Mouse (Mus musculus) CH12.LX (cell line): ENCODE results near the gene Slc25a19. TPM values are rescaled to one million over a fixed set of nuclear protein-coding genes. Genes with fewer than 3 reads are reported as not detected.

ENCODE experiments used
- DNase-seq: peaks from one replicate; pipeline ENCODE4 v3.0.0-alpha.2; 2013; ENCODE audit errors: extremely low read depth
- H3K27ac ChIP-seq: 2 replicates; pipeline ENCODE4 v1.5.1; 2012; ENCODE audit warnings: low read depth, mild to moderate bottlenecking, control low read depth, moderate library complexity; ENCODE audit not compliant: insufficient read depth
- H3K27me3 ChIP-seq: replicated peaks from 2 replicates; pipeline ENCODE3; 2012; ENCODE audit warnings: inconsistent platforms
- H3K36me3 ChIP-seq, 2 experiments: replicated peaks in 1 of 2; 2 replicates each; pipeline versions ENCODE3 to v1.6.1; 2012; ENCODE audit warnings: inconsistent platforms in 1 of 2, low read length in 1 of 2, mild to moderate bottlenecking in 1 of 2, mixed read lengths in 1 of 2, moderate library complexity in 1 of 2; ENCODE audit not compliant: control insufficient read depth in 1 of 2, insufficient read depth in 1 of 2
- H3K4me1 ChIP-seq, 2 experiments: 2 replicates each; pipeline ENCODE4 v1.6.1; 2012; ENCODE audit warnings: inconsistent platforms in 1 of 2, moderate library complexity in 1 of 2; ENCODE audit not compliant: insufficient read depth in 2 of 2, control insufficient read depth in 1 of 2
- H3K4me2 ChIP-seq: 2 replicates; pipeline ENCODE4 v1.6.1; 2012; ENCODE audit warnings: low read depth, mild to moderate bottlenecking, control low read depth; ENCODE audit not compliant: poor library complexity, insufficient read depth, severe bottlenecking
- H3K4me3 ChIP-seq, 3 experiments: fragments of 150-350 bp in 1 of 3; sonication (generic) in 1 of 3; replicated peaks in 1 of 3; 2 replicates each; pipeline versions ENCODE3 to v1.5.1; 2011 to 2012; ENCODE audit warnings: low read depth in 2 of 3, low read length in 2 of 3, mild to moderate bottlenecking in 2 of 3, moderate library complexity in 2 of 3, control low read depth in 1 of 3, improper control_type of control experiment in 1 of 3, inconsistent platforms in 1 of 3, mixed read lengths in 1 of 3; ENCODE audit not compliant: poor library complexity in 1 of 3
- H3K79me2 ChIP-seq: replicated peaks from 2 replicates; pipeline ENCODE4 v1.6.1; 2012; ENCODE audit warnings: mild to moderate bottlenecking, moderate library complexity; ENCODE audit not compliant: control insufficient read depth, poor library complexity, insufficient read depth, severe bottlenecking; ENCODE audit errors: extremely low read depth
- H3K9ac ChIP-seq: 2 replicates; pipeline ENCODE4 v1.6.1; 2012; ENCODE audit warnings: low read depth, mild to moderate bottlenecking, control low read depth, moderate library complexity; ENCODE audit not compliant: insufficient read depth
- H3K9me3 ChIP-seq: replicated peaks from 2 replicates; pipeline ENCODE3; 2012; ENCODE audit warnings: low read length, inconsistent platforms, mixed read lengths
- CHD1 ChIP-seq: IDR thresholded peaks from 2 replicates; pipeline ENCODE4 v1.6.1; 2012; ENCODE audit warnings: low read depth, low read length, improper control_type of control experiment, inconsistent platforms
- CHD2 ChIP-seq: IDR thresholded peaks from 2 replicates; pipeline ENCODE4 v1.6.1; 2011; ENCODE audit warnings: low read length, improper control_type of control experiment
- CTCF ChIP-seq, 2 experiments: IDR thresholded peaks in 1 of 2; conservative IDR thresholded peaks in 1 of 2; 2 replicates each; pipeline ENCODE4 v1.5.1; 2011 to 2012; ENCODE audit warnings: low read depth in 2 of 2, low read length in 2 of 2, improper control_type of control experiment in 1 of 2, inconsistent platforms in 1 of 2, mild to moderate bottlenecking in 1 of 2, moderate library complexity in 1 of 2
- E2F4 ChIP-seq: IDR thresholded peaks from 2 replicates; pipeline ENCODE4 v1.6.1; 2011; ENCODE audit warnings: low read depth, low read length, improper control_type of control experiment; ENCODE audit not compliant: insufficient replicate concordance
- EP300 ChIP-seq: IDR thresholded peaks from 2 replicates; pipeline ENCODE4 v1.6.1; 2011; ENCODE audit warnings: low read length, improper control_type of control experiment
- ETS1 ChIP-seq: conservative IDR thresholded peaks from 2 replicates; pipeline ENCODE4 v1.6.1; 2012; ENCODE audit warnings: low read depth, mild to moderate bottlenecking, inconsistent platforms, low read length, improper control_type of control experiment, moderate library complexity
- HCFC1 ChIP-seq: IDR thresholded peaks from 2 replicates; pipeline ENCODE4 v1.6.1; 2012; ENCODE audit warnings: low read depth, mild to moderate bottlenecking, inconsistent platforms, low read length, improper control_type of control experiment
- IRF4 ChIP-seq: IDR thresholded peaks from 2 replicates; pipeline ENCODE4 v1.6.1; 2014; ENCODE audit warnings: low read depth, mild to moderate bottlenecking, inconsistent platforms, low read length, improper control_type of control experiment
- JUN ChIP-seq: IDR thresholded peaks from 2 replicates; pipeline ENCODE4 v1.6.1; 2011; ENCODE audit warnings: low read depth, mild to moderate bottlenecking, low read length, improper control_type of control experiment, moderate library complexity; ENCODE audit not compliant: insufficient read depth
- MAX ChIP-seq: IDR thresholded peaks from 2 replicates; pipeline ENCODE4 v1.6.1; 2011; ENCODE audit warnings: low read length, improper control_type of control experiment
- MAZ ChIP-seq: IDR thresholded peaks from 2 replicates; pipeline ENCODE4 v1.6.1; 2012; ENCODE audit warnings: low read depth, mild to moderate bottlenecking, inconsistent platforms, low read length, improper control_type of control experiment, moderate library complexity
- MXI1 ChIP-seq: IDR thresholded peaks from 2 replicates; pipeline ENCODE4 v1.6.1; 2011; ENCODE audit warnings: mild to moderate bottlenecking, low read depth, low read length, improper control_type of control experiment
- MYC ChIP-seq: IDR thresholded peaks from 2 replicates; pipeline ENCODE4 v1.6.1; 2011; ENCODE audit warnings: low read depth, mild to moderate bottlenecking, improper control_type of control experiment, low read length
- NELFE ChIP-seq: IDR thresholded peaks from 2 replicates; pipeline ENCODE4 v1.6.1; 2011; ENCODE audit warnings: low read depth, low read length, improper control_type of control experiment
- NRF1 ChIP-seq: IDR thresholded peaks from 2 replicates; pipeline ENCODE4 v1.6.1; 2014; ENCODE audit warnings: low read depth, mild to moderate bottlenecking, inconsistent platforms, low read length, improper control_type of control experiment, moderate library complexity
- POLR2AphosphoS2 ChIP-seq: IDR thresholded peaks from 2 replicates; pipeline ENCODE4 v1.6.1; 2011; ENCODE audit warnings: low read depth, low read length, improper control_type of control experiment
- RAD21 ChIP-seq: IDR thresholded peaks from 2 replicates; pipeline ENCODE4 v1.6.1; 2011; ENCODE audit warnings: low read depth, mild to moderate bottlenecking, low read length, improper control_type of control experiment, moderate library complexity
- SIN3A ChIP-seq: IDR thresholded peaks from 2 replicates; pipeline ENCODE4 v1.6.1; 2012; ENCODE audit warnings: low read length, improper control_type of control experiment, inconsistent platforms
- SMC3 ChIP-seq: IDR thresholded peaks from 2 replicates; pipeline ENCODE4 v1.6.1; 2011; ENCODE audit warnings: low read depth, low read length, improper control_type of control experiment
- UBTF ChIP-seq: IDR thresholded peaks from 2 replicates; pipeline ENCODE4 v1.6.1; 2012; ENCODE audit warnings: low read depth, mild to moderate bottlenecking, inconsistent platforms, low read length, improper control_type of control experiment, moderate library complexity
- USF1 ChIP-seq: IDR thresholded peaks from 2 replicates; pipeline ENCODE4 v1.6.1; 2014; ENCODE audit warnings: low read depth, mild to moderate bottlenecking, inconsistent platforms, low read length, improper control_type of control experiment
- ZC3H11A ChIP-seq: IDR thresholded peaks from 2 replicates; pipeline ENCODE4 v1.6.1; 2012; ENCODE audit warnings: low read depth, mild to moderate bottlenecking, inconsistent platforms, low read length, improper control_type of control experiment
- dilution Hi-C: fragments of 300-500 bp; cut with MboI; formaldehyde crosslinking; loops from 2 replicates; pipeline ENCODE4 v1.14.3; 2020; ENCODE audit warnings: low sequenced_read_pairs; ENCODE audit not compliant: extremely low pct_unique_long_range_greater_than_20kb, extremely low pct_ligation_motif_present
- in situ Hi-C: fragments of 300-500 bp; cut with MboI; formaldehyde crosslinking; loops from 3 replicates; pipeline ENCODE4 v1.14.3; 2019; ENCODE audit warnings: low sequenced_read_pairs, low pct_ligation_motif_present, low pct_unique_long_range_greater_than_20kb, mixed read lengths
- polyA plus RNA-seq: library from polyadenylated mRNA; unstranded; fragments of >175 nt; gene quantifications from 2 replicates; pipeline ENCODE4 v1.2.1, GENCODE M21; 2012; ENCODE audit warnings: low read depth; ENCODE audit not compliant: insufficient read length
- total RNA-seq, 2 experiments: library from RNA; depleted of rRNA; stranded (reverse); fragments of 300-350 nt in 1 of 2; fragments of >200 nt in 1 of 2; gene quantifications; 2 replicates each; pipeline ENCODE4 v1.2.3; 2012 to 2014

Slc25a19 gene
- total and polyA plus RNA-seq, 3 experiments = 277 to 398 (median 278) TPM

- in situ Hi-C loops (loop anchor here (25.0 kb wide), 1 partner anchor 784 kb away; the partner anchor contains the start of gene Rnf157), dilution Hi-C loops (no loop called here)
- H3K4me3 ChIP-seq = peak overlapping the region; percentile 40 to 78 (median 58)
- TF ChIP-seq SIN3A (no peak), UBTF (no peak), MAX (no peak), RAD21 (no peak), MYC (no peak), IRF4 (no peak), USF1 (no peak), HCFC1 (no peak), EP300 (no peak), ETS1 (no peak), E2F4 (no peak), CTCF (conservative IDR thresholded peaks at IDR 0.05 in 1 of 2, IDR thresholded peaks at IDR 0.05 in 1 of 2; ENCODE audit: low read depth in 2 of 2, low read length in 2 of 2) (no peak), MAZ (no peak), NRF1 (no peak), CHD2 (no peak), SMC3 (no peak), NELFE (no peak)
- H3K27me3 ChIP-seq = no peaks in the 10 kb centered on the region
- no peaks in the 10 kb centered on the region for H3K9me3 ChIP-seq
- no peak for DNase-seq
- H3K36me3 ChIP-seq = peaks cover 17 to 26% of the 10 kb centered on the region in 2 experiments
- peak overlapping the region; percentile 58 for H3K4me2 ChIP-seq
- peak overlapping the region; percentile 63 for H3K9ac ChIP-seq
- H3K4me1 ChIP-seq = peaks cover 31 to 54% of the 10 kb centered on the region in 2 experiments
- H3K79me2 ChIP-seq = peaks cover 43% of the 10 kb centered on the region
- H3K27ac ChIP-seq = peak overlapping the region; percentile 65
Observed at GRCm38 (mm10) chr11:115628465-115629101, 488 bp upstream of the Slc25a19 start.

- peaks cover 33 to 42% of the 10 kb centered on the region in 2 experiments for H3K36me3 ChIP-seq
- H3K4me3 ChIP-seq = peak overlapping the region; percentile 78 to 97 (median 80)
- peak overlapping the region; percentile 87 for H3K4me2 ChIP-seq
- H3K9ac ChIP-seq = peak overlapping the region; percentile 92
- TF ChIP-seq CHD1 = peak; percentile 89; the same call in 1 of the 2 replicates
- peak; percentile 60; the same call in 1 of the 2 replicates for TF ChIP-seq MXI1
- no peak for TF ChIP-seq ETS1
- TF ChIP-seq ZC3H11A = no peak
- TF ChIP-seq POLR2AphosphoS2 = 0 out of 2 replicates have a peak, but pooled peaks have one; percentile 50
- 0 out of 2 replicates have a peak, but pooled peaks have one; percentile 35 for TF ChIP-seq UBTF
- 0 out of 2 replicates have a peak, but pooled peaks have one; percentile 3 for TF ChIP-seq MAZ
- TF ChIP-seq JUN = no peak
- TF ChIP-seq MAX = no peak
- no peak for TF ChIP-seq HCFC1
- TF ChIP-seq SIN3A = peak; percentile 7; the same call in 1 of the 2 replicates
- H3K79me2 ChIP-seq = peaks cover 59% of the 10 kb centered on the region
- DNase-seq = no peak
- dilution Hi-C loops (no loop called here), in situ Hi-C loops (loop anchor here (25.0 kb wide), 1 partner anchor 785 kb away; the partner anchor contains the start of gene Rnf157)
- H3K27me3 ChIP-seq = no peaks in the 10 kb centered on the region
- H3K4me1 ChIP-seq = peaks cover 32 to 55% of the 10 kb centered on the region in 2 experiments
- no peaks in the 10 kb centered on the region for H3K9me3 ChIP-seq
- H3K27ac ChIP-seq = peak overlapping the region; percentile 48; the same call in 1 of the 2 replicates
Observed at GRCm38 (mm10) chr11:115626824-115627616, 1.1 kb downstream of the Slc25a19 start.
